Mouse (Mus musculus): ENCODE data around the gene Nup98. TPM values are rescaled to one million over a fixed set of nuclear protein-coding genes. Genes with fewer than 3 reads are reported as not detected.
A peak's percentile ranks its signal among the peaks of the same experiment; 100 is the strongest.

Gene Nup98
- polyA plus RNA-seq (2011; ENCODE audit: insufficient read depth, insufficient read length, low replicate concordance, missing spikeins), result 10.4 and 18.9 TPM in 2 replicates

DNA sequence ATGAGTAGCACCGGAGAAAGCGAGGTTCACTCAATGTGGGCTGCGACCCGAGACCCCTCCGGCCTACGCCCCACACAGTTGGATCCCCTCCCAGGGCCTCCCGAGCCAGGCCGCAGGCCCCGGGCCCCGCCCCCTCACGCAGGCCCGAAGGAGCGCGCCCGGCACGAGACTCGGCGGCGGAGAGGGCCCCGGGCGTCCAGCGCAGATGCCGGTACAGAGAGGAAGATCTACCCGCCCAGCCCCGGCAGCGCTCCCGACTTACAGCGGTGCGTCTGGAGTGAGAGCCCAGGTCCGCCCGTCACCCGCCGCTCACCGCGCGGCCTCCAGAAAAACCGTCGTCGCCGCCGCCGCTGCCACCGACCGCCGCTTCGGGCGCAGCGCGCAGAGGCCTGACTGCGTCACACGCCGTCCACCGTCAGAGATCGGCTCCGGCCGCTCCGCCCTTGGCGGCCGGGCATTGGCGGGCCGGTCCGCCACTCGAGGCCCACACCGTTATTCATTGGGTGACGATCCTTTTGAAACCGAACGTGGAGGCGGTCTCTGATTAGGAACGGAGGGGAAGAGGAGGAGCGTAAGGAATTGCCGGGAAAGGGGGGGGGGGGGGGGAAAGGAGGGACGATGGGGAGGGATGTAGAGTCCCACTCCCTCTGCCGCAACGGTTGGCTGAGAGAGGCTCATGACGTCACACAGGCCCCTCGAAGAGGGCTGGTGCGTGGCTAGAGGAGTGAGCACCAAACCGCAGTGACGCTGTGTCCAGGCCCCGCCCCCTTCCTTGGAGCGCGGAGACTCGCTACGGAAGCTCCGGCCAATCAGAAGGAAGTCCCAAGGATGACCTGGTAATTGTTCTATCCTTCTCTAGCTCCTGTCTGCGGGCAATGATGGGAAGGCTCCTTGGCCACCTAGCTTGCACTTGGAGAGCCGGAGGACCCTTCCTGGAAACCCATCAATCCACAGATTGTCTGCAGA lies at the start of gene Nup98, which contains the start of gene Pgap2:
Gene Nup98 (minus strand): TSS at position 421 of the 966 bp plus-strand sequence.
Gene Pgap2 (plus strand): TSS at position 453 of the 966 bp plus-strand sequence.
- TF ChIP-seq POLR2A (IDR thresholded peaks at IDR 0.05; ENCODE audit: borderline replicate concordance, control insufficient read depth, low read depth, low read length) (peak; percentile 87), CTCF (IDR thresholded peaks at IDR 0.05; ENCODE audit: control insufficient read depth, insufficient read depth, low read length) (no peak)
- under 1% methylated on average over 83 of the region's 87 CpGs for WGBS
- Histone ChIP-seq H3K27ac (ENCODE audit: control insufficient read depth, insufficient read depth, low read depth, low read length, poor library complexity) (peak within 1 kb of the TSS; percentile 96), H3K4me3 (replicated peaks; ENCODE audit: control insufficient read depth, low read depth, low read length) (peak within 1 kb of the TSS; percentile 98), H3K4me1 (ENCODE audit: control insufficient read depth, insufficient read depth, low read length) (peaks cover 3% of the 10 kb centered on the region)

DNA sequence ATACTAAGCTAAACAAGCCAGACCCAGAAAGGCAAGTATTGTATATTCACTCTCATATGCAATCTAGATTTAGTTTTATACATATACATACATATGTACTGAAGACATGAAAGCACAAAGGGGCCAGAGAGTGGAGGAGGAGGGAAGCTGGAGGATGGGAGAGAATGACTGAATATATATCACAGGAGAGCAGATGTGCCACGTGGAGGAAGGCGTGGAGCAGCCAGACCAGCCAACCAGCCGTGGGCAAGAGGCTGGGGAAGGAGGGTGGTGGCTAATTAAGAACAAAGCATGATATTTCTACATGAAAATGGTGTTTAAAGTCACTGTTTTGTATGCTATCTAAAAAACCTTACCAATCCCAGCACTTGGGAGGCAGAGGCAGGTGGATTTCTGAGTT lies 48.8 kb upstream of the Nup98 start:
- Histone ChIP-seq H3K4me1 (ENCODE audit: control insufficient read depth, insufficient read depth, low read length) (peaks cover 2% of the 10 kb centered on the region), H3K4me3 (replicated peaks; ENCODE audit: control insufficient read depth, low read depth, low read length) (no peak overlapping the region), H3K27ac (ENCODE audit: control insufficient read depth, insufficient read depth, low read depth, low read length, poor library complexity) (peak overlapping the region; percentile 19; the same call in 1 of the 2 replicates)
- 44% methylated on average over 3 of the region's 3 CpGs for WGBS
- TF ChIP-seq CTCF (IDR thresholded peaks at IDR 0.05; ENCODE audit: control insufficient read depth, insufficient read depth, low read length) (no peak), POLR2A (IDR thresholded peaks at IDR 0.05; ENCODE audit: borderline replicate concordance, control insufficient read depth, low read depth, low read length) (no peak)

DNA sequence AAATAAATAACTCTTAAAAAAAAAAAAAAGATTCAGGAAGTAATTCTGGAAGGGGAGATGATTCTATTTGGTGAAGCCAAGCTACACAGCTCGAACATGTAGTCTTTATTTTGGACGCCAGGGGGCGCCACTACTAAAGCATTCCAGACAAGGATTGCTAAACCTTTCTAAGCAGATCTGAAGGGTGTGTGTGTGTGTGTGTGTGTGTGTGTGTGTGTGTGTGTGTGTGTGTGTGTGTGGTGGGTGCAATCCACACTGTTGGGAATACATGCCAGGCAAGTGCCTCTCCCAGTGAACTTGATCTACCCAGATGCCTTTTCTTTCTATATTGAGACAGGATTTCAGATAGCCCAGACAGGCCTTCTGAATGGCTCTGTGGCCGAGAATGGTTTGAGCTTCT lies 48.2 kb upstream of the Nup98 start:
- peak; percentile 30; the same call in 1 of the 2 replicates for TF ChIP-seq CTCF (IDR thresholded peaks at IDR 0.05; ENCODE audit: control insufficient read depth, insufficient read depth, low read length)
- no peak for TF ChIP-seq POLR2A (IDR thresholded peaks at IDR 0.05; ENCODE audit: borderline replicate concordance, control insufficient read depth, low read depth, low read length)
- no peak overlapping the region for H3K27ac ChIP-seq (ENCODE audit: control insufficient read depth, insufficient read depth, low read depth, low read length, poor library complexity)
- no peak overlapping the region for H3K4me3 ChIP-seq (replicated peaks; ENCODE audit: control insufficient read depth, low read depth, low read length)
- H3K4me1 ChIP-seq (ENCODE audit: control insufficient read depth, insufficient read depth, low read length), result peaks cover 2% of the 10 kb centered on the region
- WGBS, result 13% methylated on average over 4 of the region's 4 CpGs

DNA sequence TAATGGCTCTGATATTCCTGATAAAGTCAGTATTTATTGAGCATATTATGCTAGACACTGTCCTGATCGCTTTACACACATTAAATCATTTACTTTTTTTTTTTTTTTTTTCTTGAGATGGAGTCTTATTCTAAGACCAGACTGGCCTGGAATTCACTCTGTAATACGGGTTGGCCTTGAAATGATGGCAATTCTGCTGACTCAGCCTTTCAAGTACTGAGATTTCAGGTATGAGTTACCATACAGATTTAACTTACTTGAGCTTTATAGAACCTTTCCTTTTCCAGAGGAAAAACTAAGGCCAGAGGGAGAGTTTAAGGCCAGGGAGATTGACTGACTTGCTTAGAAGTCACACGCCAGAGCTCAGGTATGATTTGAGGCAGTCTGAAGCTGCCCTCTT lies 46.7 kb upstream of the Nup98 start:
- H3K27ac ChIP-seq (ENCODE audit: control insufficient read depth, insufficient read depth, low read depth, low read length, poor library complexity), result no peak overlapping the region
- no peak overlapping the region for H3K4me3 ChIP-seq (replicated peaks; ENCODE audit: control insufficient read depth, low read depth, low read length)
- TF ChIP-seq POLR2A (IDR thresholded peaks at IDR 0.05; ENCODE audit: borderline replicate concordance, control insufficient read depth, low read depth, low read length), result no peak
- no peak for TF ChIP-seq CTCF (IDR thresholded peaks at IDR 0.05; ENCODE audit: control insufficient read depth, insufficient read depth, low read length)
- H3K4me1 ChIP-seq (ENCODE audit: control insufficient read depth, insufficient read depth, low read length), result peaks cover 3% of the 10 kb centered on the region
- 87% methylated on average over 3 of the region's 3 CpGs for WGBS

DNA sequence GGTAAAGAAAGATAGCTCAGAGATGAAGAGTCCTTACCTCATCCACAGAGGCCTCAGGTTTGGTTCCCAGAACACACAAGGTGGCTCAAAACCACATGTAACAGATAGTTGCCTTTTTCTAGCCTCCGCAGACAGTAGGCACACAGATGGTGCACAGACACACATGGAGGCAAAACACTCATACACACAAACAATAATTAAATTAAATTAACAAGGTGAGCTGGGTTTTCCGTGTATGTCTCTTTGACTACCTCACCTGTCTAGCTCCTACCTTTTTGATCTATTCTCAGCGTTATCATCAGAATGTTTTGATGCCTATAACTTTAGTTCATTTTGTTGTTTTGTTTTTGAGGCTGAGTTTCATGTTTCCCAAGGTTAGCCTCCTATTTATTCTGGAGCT lies 46.0 kb upstream of the Nup98 start, which contains the start of gene Rhog:
Gene Rhog (minus strand): TSS at position 101 of the 400 bp plus-strand sequence.
- TF ChIP-seq CTCF (IDR thresholded peaks at IDR 0.05; ENCODE audit: control insufficient read depth, insufficient read depth, low read length), result no peak
- TF ChIP-seq POLR2A (IDR thresholded peaks at IDR 0.05; ENCODE audit: borderline replicate concordance, control insufficient read depth, low read depth, low read length), result no peak
- Histone ChIP-seq H3K4me1 (ENCODE audit: control insufficient read depth, insufficient read depth, low read length) (peaks cover 3% of the 10 kb centered on the region), H3K27ac (ENCODE audit: control insufficient read depth, insufficient read depth, low read depth, low read length, poor library complexity) (no peak within 1 kb of the TSS), H3K4me3 (replicated peaks; ENCODE audit: control insufficient read depth, low read depth, low read length) (no peak within 1 kb of the TSS)
- WGBS, result 85% methylated on average over 3 of the region's 3 CpGs

DNA sequence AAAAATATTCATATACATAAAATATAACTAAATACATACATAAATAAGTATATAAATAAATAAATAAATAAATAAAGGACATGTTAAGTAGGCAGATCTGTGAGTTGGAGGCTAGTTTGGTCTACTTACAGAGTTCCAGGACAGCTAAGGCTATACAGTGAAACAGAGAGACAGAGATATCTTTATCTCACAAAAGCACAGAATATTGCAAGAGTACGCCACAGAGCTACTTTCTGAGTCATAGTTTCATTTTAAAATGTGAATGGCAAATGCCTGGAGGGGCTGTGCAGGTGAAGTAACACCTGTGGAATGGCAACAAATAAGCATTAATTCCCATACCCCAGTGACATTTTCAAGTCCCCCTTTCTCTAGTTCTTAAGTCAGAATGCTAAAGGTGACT lies 43.7 kb upstream of the Nup98 start:
- 54% methylated on average over 1 of the region's 1 CpGs for WGBS
- Histone ChIP-seq H3K4me3 (replicated peaks; ENCODE audit: control insufficient read depth, low read depth, low read length) (no peak overlapping the region), H3K4me1 (ENCODE audit: control insufficient read depth, insufficient read depth, low read length) (peaks cover 1% of the 10 kb centered on the region), H3K27ac (ENCODE audit: control insufficient read depth, insufficient read depth, low read depth, low read length, poor library complexity) (no peak overlapping the region)
- TF ChIP-seq CTCF (IDR thresholded peaks at IDR 0.05; ENCODE audit: control insufficient read depth, insufficient read depth, low read length) (no peak), POLR2A (IDR thresholded peaks at IDR 0.05; ENCODE audit: borderline replicate concordance, control insufficient read depth, low read depth, low read length) (no peak)

DNA sequence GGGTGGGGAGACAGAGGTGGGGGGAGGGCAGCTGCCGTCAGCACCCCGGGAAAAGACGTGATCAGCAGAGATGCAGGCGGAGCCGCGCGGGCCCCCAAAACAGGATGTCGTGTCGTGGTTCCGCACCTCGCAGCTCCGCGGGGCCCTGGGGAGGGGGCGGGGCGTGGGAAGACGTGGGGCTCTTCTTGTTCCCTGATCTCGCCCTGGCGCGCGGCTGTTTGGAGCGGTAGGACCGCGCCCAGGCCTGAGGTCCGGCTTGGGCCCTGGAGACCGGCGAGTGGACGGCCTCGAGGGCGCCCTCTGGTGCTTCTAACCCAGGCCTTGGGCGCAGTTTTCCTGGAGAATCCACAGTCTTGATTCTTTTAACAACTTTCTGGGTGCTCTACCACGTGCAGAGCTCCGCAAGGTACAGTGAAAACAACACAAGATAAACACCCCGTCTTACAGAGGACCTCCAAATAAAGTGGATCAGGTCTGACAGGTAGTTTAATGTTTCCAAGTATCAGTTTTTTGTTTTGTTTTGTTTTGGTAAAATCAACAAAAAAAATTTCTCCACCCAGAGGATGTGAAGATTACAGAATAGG lies 40.7 kb upstream of the Nup98 start:
- TF ChIP-seq CTCF (IDR thresholded peaks at IDR 0.05; ENCODE audit: control insufficient read depth, insufficient read depth, low read length) (peak; percentile 74), POLR2A (IDR thresholded peaks at IDR 0.05; ENCODE audit: borderline replicate concordance, control insufficient read depth, low read depth, low read length) (peak; percentile 80)
- Histone ChIP-seq H3K4me1 (ENCODE audit: control insufficient read depth, insufficient read depth, low read length) (peaks cover 1% of the 10 kb centered on the region), H3K27ac (ENCODE audit: control insufficient read depth, insufficient read depth, low read depth, low read length, poor library complexity) (peak overlapping the region; percentile 100), H3K4me3 (replicated peaks; ENCODE audit: control insufficient read depth, low read depth, low read length) (peak overlapping the region; percentile 68)
- WGBS, result 1% methylated on average over 33 of the region's 33 CpGs

Measured in bone marrow, adult 2 months (tissue).